Mouse (Mus musculus): ENCODE measurements around the gene Bard1.

Bard1 gene

GRCm38 (mm10) chr1:71052252-71052651 lies 50.7 kb downstream of the Bard1 start:
- no peak for DNase-seq (ENCODE audit: low spot score in 2 of 2)

- no peak for DNase-seq (ENCODE audit: low spot score in 2 of 2)
Observed at GRCm38 (mm10) chr1:71045141-71045540, 57.8 kb downstream of the Bard1 start.

DNA sequence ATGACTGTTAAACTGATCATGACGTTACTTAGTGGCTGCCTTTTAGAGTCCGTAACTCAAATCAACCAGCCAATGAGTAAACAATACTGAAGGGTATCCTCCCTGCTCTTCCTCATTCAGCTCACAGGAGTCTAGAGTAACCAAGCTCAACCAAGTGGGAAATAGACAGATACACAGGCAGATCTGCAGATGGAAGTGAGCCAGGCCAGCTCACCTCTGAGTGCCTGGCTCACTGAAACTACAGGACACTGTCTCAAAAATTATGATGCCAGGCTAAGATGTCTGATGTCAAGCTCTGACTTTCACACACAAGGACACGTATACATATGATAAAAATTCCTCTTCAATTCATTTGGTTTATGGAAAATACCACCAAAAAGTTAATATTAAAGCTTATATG lies 59.0 kb downstream of the Bard1 start:
- no peak for DNase-seq (ENCODE audit: low spot score in 2 of 2)

DNA sequence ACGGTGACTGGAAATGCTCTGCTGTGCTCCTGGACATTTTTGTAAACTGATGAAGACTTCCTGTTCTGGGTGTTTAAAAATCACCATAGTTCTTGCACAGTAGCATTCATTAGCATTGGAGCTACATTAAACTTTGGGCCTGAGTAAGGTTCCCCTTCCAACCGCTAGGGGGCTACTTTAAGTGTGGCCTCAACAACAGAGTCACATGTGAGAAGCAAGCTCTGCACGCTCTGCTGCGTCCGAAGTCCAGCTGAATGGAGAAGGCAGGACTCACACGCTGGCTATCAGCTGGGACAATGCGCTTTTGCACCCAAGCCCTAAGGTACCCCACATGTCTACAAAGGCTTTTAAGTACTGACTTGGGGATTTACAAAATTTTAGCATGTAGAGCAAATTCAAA lies 65.9 kb downstream of the Bard1 start:
- DNase-seq (ENCODE audit: low spot score in 2 of 2) = no peak

- no peak for DNase-seq (ENCODE audit: low spot score in 2 of 2)
Observed at GRCm38 (mm10) chr1:71035565-71035964, 67.4 kb downstream of the Bard1 start.

- no peak for DNase-seq (ENCODE audit: low spot score in 2 of 2)
Observed at GRCm38 (mm10) chr1:71022766-71023165, 80.2 kb downstream of the Bard1 start.

GRCm38 (mm10) chr1:71014345-71014744 lies 88.6 kb downstream of the Bard1 start:
- DNase-seq (ENCODE audit: low spot score in 2 of 2) = no peak

- DNase-seq (ENCODE audit: low spot score in 2 of 2) = no peak
Observed at GRCm38 (mm10) chr1:71005998-71006397, 96.9 kb downstream of the Bard1 start.

DNA sequence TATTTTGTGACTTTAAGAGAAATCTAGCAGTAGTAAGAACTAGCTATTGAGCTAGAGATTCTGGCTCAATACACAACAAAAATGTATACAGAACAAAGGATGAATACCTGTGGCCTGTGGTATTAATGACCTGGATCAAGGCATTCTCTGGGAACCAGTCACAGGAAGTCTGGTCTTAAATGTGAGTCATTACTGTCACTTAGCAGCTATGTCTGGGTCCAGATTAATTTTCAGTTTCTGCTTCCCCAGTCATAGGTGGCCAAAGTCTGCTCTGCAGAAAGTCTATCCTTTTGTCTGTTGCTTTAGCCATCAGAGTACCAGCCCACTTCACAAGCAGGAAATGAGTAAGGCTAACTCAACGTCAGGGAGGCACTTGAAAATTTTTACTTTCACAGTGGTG lies 98.8 kb downstream of the Bard1 start:
- no peak for DNase-seq (ENCODE audit: low spot score in 2 of 2)

DNA sequence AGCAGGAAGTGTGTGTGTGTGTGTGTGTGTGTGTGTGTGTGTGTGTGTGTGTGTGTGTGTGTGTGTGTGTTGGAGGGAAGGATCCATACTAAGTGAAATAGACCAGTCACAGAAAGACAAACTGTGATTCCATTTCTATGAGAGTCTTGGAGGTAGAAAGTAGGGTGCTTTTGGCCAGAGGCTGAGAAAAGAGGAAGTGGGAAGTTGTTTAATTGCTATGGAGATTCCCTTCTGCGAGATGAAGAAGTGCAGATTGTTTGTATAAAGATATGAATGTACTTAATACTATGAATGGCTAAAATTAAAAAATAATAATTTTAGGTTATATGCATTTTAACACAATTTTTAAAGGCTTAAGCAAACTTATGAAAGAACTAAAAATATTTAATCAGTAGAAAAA lies 99.2 kb downstream of the Bard1 start:
- DNase-seq (ENCODE audit: low spot score in 2 of 2) = no peak

DNA sequence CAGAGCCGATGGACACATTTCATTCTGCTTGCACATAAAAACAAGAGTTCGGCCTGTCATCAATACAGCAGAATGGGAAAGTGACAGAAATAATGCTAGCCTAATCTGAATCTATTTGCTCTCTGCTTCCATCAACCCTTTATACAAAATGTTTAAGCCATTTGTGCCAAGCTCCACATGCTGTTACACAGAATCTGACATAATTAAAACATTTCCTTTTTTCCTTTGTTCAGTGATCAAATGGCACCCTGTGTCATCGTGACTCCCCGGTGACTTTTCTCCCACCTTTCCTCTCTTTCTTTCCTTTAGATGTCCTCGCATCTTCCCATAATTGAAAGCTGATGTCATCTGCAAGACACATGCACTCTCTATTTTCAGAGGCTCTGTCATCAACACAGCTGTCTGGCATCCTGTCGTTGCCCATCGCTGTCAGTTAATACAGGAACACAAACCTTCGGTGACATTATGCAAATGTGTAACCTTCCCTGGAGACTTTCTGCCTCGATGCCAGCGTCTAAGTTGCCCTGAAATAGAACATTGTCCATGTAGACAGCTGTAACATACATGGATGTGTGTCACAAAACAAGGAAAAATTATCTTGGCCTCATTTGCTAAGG lies 105.5 kb downstream of the Bard1 start:
- DNase-seq (ENCODE audit: low spot score in 2 of 2) = no peak

GRCm38 (mm10) chr1:70996766-70997165 lies 106.2 kb downstream of the Bard1 start:
- no peak for DNase-seq (ENCODE audit: low spot score in 2 of 2)

All from urinary bladder, postnatal 36 days (tissue).